Mouse (Mus musculus) CH12.LX (cell line): ENCODE results near the gene Gbp3.

ENCODE experiments used
- CTCF ChIP-seq, 2 experiments: IDR thresholded peaks in 1 of 2; conservative IDR thresholded peaks in 1 of 2; 2 replicates each; pipeline ENCODE4 v1.5.1; 2011 to 2012; ENCODE audit warnings: low read depth in 2 of 2, low read length in 2 of 2, improper control_type of control experiment in 1 of 2, inconsistent platforms in 1 of 2, mild to moderate bottlenecking in 1 of 2, moderate library complexity in 1 of 2
- HCFC1 ChIP-seq: IDR thresholded peaks from 2 replicates; pipeline ENCODE4 v1.6.1; 2012; ENCODE audit warnings: low read depth, mild to moderate bottlenecking, inconsistent platforms, low read length, improper control_type of control experiment
- POLR2A ChIP-seq: IDR thresholded peaks from 2 replicates; pipeline ENCODE4 v1.6.1; 2011; ENCODE audit warnings: low read depth, mild to moderate bottlenecking, improper control_type of control experiment, low read length
- RCOR1 ChIP-seq: conservative IDR thresholded peaks from 2 replicates; pipeline ENCODE4 v1.6.1; 2012; ENCODE audit warnings: low read depth, mild to moderate bottlenecking, inconsistent platforms, low read length, improper control_type of control experiment
- ZKSCAN1 ChIP-seq: IDR thresholded peaks from 2 replicates; pipeline ENCODE4 v1.6.1; 2012; ENCODE audit warnings: low read depth, inconsistent platforms, low read length, improper control_type of control experiment, borderline replicate concordance
- ZNF384 ChIP-seq: IDR thresholded peaks from 2 replicates; pipeline ENCODE4 v1.6.1; 2012; ENCODE audit warnings: low read depth, low read length, improper control_type of control experiment, inconsistent platforms

- TF ChIP-seq RCOR1 (no peak), ZKSCAN1 (no peak), POLR2A (no peak), HCFC1 (no peak), CTCF (conservative IDR thresholded peaks at IDR 0.05 in 1 of 2, IDR thresholded peaks at IDR 0.05 in 1 of 2; ENCODE audit: low read depth in 2 of 2, low read length in 2 of 2) (no peak), ZNF384 (no peak)
Observed at GRCm38 (mm10) chr3:142535667-142536066, 24.2 kb upstream of the Gbp3 start.
